Mouse (Mus musculus): ENCODE measurements around the gene Trpm8.

Trpm8 gene

DNA sequence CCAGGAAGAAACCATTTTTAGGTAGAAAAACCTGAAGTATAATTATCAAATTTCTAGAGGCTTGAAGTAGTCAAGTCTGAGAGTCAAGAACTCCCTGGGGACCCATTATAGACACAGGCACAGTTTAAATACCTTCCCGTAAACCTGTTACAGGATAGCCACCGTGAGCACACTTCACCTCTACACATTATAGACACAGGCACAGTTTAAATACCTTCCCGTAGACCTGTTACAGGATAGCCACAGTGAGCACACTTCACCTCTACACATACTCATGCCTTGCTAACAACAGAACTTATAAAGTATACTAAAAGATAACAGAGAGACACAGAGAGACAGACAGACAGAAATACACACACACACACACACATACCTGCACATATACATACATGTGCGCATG is 153.8 kb downstream of the Trpm8 start:
- DNase-seq (ENCODE audit: low read depth, low spot score) = no peak

GRCm38 (mm10) chr1:88432601-88433000 is 155.1 kb downstream of the Trpm8 start:
- DNase-seq (ENCODE audit: low read depth, low spot score) = no peak

DNA sequence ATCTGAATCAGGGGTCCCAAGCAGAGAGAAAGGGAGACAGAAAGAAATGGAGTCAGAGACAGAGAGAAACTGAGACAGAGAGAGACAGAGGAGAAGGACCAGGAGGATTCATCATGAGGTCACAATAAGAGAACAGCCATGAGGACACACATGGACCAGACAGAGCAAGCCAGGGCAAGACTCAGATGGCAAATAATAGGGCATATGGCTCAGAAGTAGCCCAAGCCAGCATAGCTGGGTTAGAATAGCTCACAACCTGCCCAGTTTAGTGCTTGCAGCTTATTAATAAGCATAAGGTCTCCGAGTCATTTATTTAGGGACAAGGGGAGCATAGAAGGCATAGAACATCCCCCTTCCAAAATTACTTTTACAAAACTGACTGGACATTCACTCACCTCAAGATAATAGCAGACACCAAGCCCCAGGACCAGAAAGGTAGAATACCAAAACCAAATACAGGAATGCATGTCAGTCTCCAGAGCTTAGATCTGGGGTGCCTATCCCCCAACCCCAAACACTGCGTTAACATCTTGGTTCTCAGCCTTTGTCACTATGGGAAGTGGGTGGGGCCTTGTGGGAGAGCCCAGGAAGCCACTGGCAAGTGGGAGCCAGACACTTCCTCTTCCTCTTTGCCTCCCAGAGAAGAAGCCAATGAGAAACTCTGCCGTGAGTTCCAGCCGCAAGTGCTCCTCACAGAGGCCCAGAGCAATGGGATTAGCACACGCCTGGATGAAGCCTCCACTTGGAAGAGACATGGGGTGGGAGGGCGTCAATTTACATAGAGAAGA is 155.8 kb downstream of the Trpm8 start:
- DNase-seq (ENCODE audit: low read depth, low spot score) = no peak

DNA sequence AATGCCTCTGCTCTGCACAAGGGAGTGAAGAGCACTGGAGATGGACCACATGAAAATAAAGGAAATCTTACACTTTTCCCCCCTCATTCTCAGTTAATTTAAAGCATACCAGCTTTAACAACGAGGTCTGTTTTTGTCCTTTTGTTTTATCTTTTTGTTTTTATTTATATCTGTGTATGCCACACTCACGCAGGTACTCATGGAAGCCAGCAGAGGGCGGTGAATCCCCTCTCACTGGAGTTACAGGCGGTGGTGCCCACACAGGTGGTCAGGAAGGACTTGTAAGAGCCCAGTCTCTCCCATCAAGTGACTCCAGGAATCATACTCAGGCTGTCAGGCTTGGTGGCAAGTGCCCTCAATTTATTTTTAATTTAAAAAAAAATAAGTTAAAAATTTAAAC is 156.6 kb downstream of the Trpm8 start:
- DNase-seq (ENCODE audit: low read depth, low spot score) = peak; percentile 33

DNA sequence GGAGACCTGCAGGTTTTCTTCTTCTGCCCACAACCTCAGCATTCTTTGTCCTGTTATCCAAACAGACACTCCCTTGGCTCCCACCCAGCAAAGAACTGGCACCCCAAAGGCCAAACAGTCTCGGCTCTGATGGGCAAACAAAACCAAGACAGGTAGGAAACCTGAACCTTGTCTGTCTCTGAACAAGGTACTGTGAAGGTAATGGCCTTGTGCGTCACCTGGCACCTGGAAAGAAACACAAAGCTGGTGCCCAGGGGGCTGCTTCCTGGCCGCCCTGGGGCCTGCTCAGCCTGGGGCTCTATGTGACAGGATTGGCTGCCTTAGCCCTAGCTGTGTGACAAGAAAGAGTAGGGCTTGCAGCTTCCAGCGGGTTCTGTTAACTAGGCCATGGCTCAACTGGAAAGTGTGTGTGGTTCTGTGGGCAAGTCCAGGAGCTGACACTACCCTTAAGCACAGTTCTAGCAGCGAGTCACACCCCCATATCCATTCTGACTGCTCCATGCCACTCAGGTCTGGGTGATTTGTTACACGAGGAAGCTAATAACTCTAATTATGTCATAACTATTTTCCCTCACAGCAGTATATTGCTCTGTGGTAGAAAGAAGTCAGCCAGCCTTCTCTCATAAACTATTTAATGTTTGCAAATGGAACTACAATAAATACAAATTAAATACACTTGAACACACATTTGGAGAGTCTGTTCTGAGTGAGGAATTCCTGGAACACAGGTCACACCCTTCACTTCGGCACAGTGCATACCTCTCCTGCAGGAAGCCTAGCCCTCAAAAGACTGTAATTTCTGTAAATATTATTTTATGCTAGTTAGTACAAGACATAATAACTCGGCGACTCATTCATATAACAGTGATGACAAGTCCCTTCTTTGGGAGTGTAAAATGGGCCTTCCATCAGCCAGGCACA is 160.0 kb downstream of the Trpm8 start:
- no peak for DNase-seq (ENCODE audit: low read depth, low spot score)

All from CD4-positive, CD25-positive, alpha-beta regulatory T cell, adult 2 months (primary cell).